Mouse (Mus musculus) MEL (cell line): ENCODE data around the gene Gm30191. TPM values are rescaled to one million over a fixed set of nuclear protein-coding genes. Genes with fewer than 3 reads are reported as not detected.

ENCODE experiments used
- DNase-seq: peaks from one replicate; pipeline ENCODE4 v3.0.0; 2011; ENCODE audit warnings: low read depth, low spot score
- H3K27ac ChIP-seq: 2 replicates; pipeline ENCODE4 v1.5.1; 2012; ENCODE audit warnings: low read depth, mild to moderate bottlenecking, control low read depth, low read length, moderate library complexity; ENCODE audit not compliant: control insufficient read depth
- H3K27me3 ChIP-seq, 2 experiments: fragments of 150-350 bp in 1 of 2; sonication (generic) in 1 of 2; 2 replicates each; pipeline ENCODE4 v1.6.1; 2012; ENCODE audit warnings: low read length in 2 of 2, mild to moderate bottlenecking in 2 of 2, improper control_type of control experiment in 1 of 2, moderate library complexity in 1 of 2; ENCODE audit not compliant: insufficient read depth in 2 of 2, control insufficient read depth in 1 of 2
- H3K36me3 ChIP-seq, 2 experiments: 2 replicates each; pipeline ENCODE4 v1.6.1; 2012 to 2014; ENCODE audit warnings: low read length in 2 of 2, improper control_type of control experiment in 1 of 2, inconsistent platforms in 1 of 2, mild to moderate bottlenecking in 1 of 2; ENCODE audit not compliant: insufficient read depth in 2 of 2, control insufficient read depth in 1 of 2
- H3K4me1 ChIP-seq, 2 experiments: fragments of 150-350 bp in 1 of 2; sonication (generic) in 1 of 2; 2 replicates each; pipeline ENCODE4 v1.6.1; 2012; ENCODE audit warnings: low read length in 2 of 2, improper control_type of control experiment in 1 of 2, mild to moderate bottlenecking in 1 of 2; ENCODE audit not compliant: insufficient read depth in 2 of 2, control insufficient read depth in 1 of 2
- H3K4me3 ChIP-seq, 2 experiments: fragments of 150-350 bp in 1 of 2; sonication (generic) in 1 of 2; 2 replicates each; pipeline ENCODE4 v1.5.1; 2012; ENCODE audit warnings: low read depth in 2 of 2, low read length in 2 of 2, mild to moderate bottlenecking in 2 of 2, moderate library complexity in 2 of 2, control low read depth in 1 of 2, improper control_type of control experiment in 1 of 2; ENCODE audit not compliant: control insufficient read depth in 1 of 2, insufficient read depth in 1 of 2
- H3K79me2 ChIP-seq: 2 replicates; pipeline ENCODE4 v1.6.1; 2012; ENCODE audit warnings: mild to moderate bottlenecking, low read length, moderate library complexity; ENCODE audit not compliant: control insufficient read depth, poor library complexity, insufficient read depth
- H3K9ac ChIP-seq: 2 replicates; pipeline ENCODE4 v1.6.1; 2012; ENCODE audit warnings: low read depth, mild to moderate bottlenecking, control low read depth, low read length, moderate library complexity; ENCODE audit not compliant: control insufficient read depth, poor library complexity, severe bottlenecking
- H3K9me3 ChIP-seq: fragments of 150-350 bp; sonication (generic); replicated peaks from 2 replicates; pipeline ENCODE4 v1.6.1; 2012; ENCODE audit warnings: mild to moderate bottlenecking, low read length, improper control_type of control experiment, moderate library complexity; ENCODE audit not compliant: insufficient read depth
- BHLHE40 ChIP-seq: IDR thresholded peaks from 2 replicates; pipeline ENCODE4 v1.6.1; 2012; ENCODE audit warnings: low read depth, mild to moderate bottlenecking, inconsistent platforms, low read length, improper control_type of control experiment, borderline replicate concordance
- CHD2 ChIP-seq: IDR thresholded peaks from 2 replicates; pipeline ENCODE4 v1.6.1; 2011; ENCODE audit warnings: low read length, improper control_type of control experiment
- CTCF ChIP-seq, 3 experiments: IDR thresholded peaks in 2 of 3; conservative IDR thresholded peaks in 1 of 3; 2 replicates each; pipeline ENCODE4 v1.5.1; 2011 to 2012; ENCODE audit warnings: low read length in 3 of 3, low read depth in 2 of 3, mild to moderate bottlenecking in 2 of 3, improper control_type of control experiment in 1 of 3, inconsistent platforms in 1 of 3, mixed read lengths in 1 of 3, moderate library complexity in 1 of 3; ENCODE audit not compliant: control insufficient read depth in 1 of 3, insufficient read depth in 1 of 3, poor library complexity in 1 of 3, severe bottlenecking in 1 of 3
- ELF1 ChIP-seq: IDR thresholded peaks from 2 replicates; pipeline ENCODE4 v1.6.1; 2014; ENCODE audit warnings: low read depth, mild to moderate bottlenecking, inconsistent platforms, low read length, improper control_type of control experiment, moderate library complexity
- ETS1 ChIP-seq: IDR thresholded peaks from 2 replicates; pipeline ENCODE4 v1.6.1; 2012; ENCODE audit warnings: low read depth, mild to moderate bottlenecking, inconsistent platforms, low read length, improper control_type of control experiment, moderate library complexity
- GATA1 ChIP-seq: IDR thresholded peaks from 2 replicates; pipeline ENCODE4 v1.6.1; 2011; ENCODE audit warnings: low read depth, low read length, improper control_type of control experiment
- HCFC1 ChIP-seq: IDR thresholded peaks from 2 replicates; pipeline ENCODE4 v1.6.1; 2012; ENCODE audit warnings: low read depth, mild to moderate bottlenecking, inconsistent platforms, low read length, improper control_type of control experiment, moderate library complexity
- JUND ChIP-seq: IDR thresholded peaks from 2 replicates; pipeline ENCODE4 v1.6.1; 2011; ENCODE audit warnings: low read depth, mild to moderate bottlenecking, improper control_type of control experiment, low read length
- KAT2A ChIP-seq: conservative IDR thresholded peaks from 2 replicates; pipeline ENCODE4 v1.6.1; 2012; ENCODE audit warnings: low read depth, low read length, improper control_type of control experiment, inconsistent platforms
- MAFK ChIP-seq: IDR thresholded peaks from 2 replicates; pipeline ENCODE4 v1.6.1; 2011; ENCODE audit warnings: low read depth, mild to moderate bottlenecking, low read length, improper control_type of control experiment, borderline replicate concordance
- MAX ChIP-seq: IDR thresholded peaks from 2 replicates; pipeline ENCODE4 v1.6.1; 2011; ENCODE audit warnings: low read length, improper control_type of control experiment
- MEF2A ChIP-seq: IDR thresholded peaks from 2 replicates; pipeline ENCODE4 v1.6.1; 2014; ENCODE audit warnings: low read depth, mild to moderate bottlenecking, inconsistent platforms, low read length, improper control_type of control experiment; ENCODE audit not compliant: poor library complexity, insufficient replicate concordance, severe bottlenecking; ENCODE audit errors: extremely low read depth
- MXI1 ChIP-seq: IDR thresholded peaks from 2 replicates; pipeline ENCODE4 v1.6.1; 2011; ENCODE audit warnings: mild to moderate bottlenecking, low read depth, low read length, improper control_type of control experiment
- MYB ChIP-seq: IDR thresholded peaks from 2 replicates; pipeline ENCODE4 v1.6.1; 2011; ENCODE audit warnings: mild to moderate bottlenecking, low read depth, low read length, improper control_type of control experiment
- MYC ChIP-seq: IDR thresholded peaks from 2 replicates; pipeline ENCODE4 v1.6.1; 2011; ENCODE audit warnings: low read depth, mild to moderate bottlenecking, low read length, improper control_type of control experiment, moderate library complexity
- NELFE ChIP-seq: IDR thresholded peaks from 2 replicates; pipeline ENCODE4 v1.6.1; 2011; ENCODE audit warnings: low read depth, low read length, improper control_type of control experiment
- POLR2A ChIP-seq, 2 experiments: IDR thresholded peaks; 2 replicates each; pipeline ENCODE4 v1.6.1; 2011 to 2012; ENCODE audit warnings: low read length in 2 of 2, mild to moderate bottlenecking in 2 of 2, control low read depth in 1 of 2, improper control_type of control experiment in 1 of 2, low read depth in 1 of 2, moderate library complexity in 1 of 2; ENCODE audit not compliant: control insufficient read depth in 1 of 2, insufficient read depth in 1 of 2, poor library complexity in 1 of 2
- POLR2AphosphoS2 ChIP-seq: IDR thresholded peaks from 2 replicates; pipeline ENCODE4 v1.6.1; 2011; ENCODE audit warnings: low read length, improper control_type of control experiment
- POLR2AphosphoS5 ChIP-seq: IDR thresholded peaks from 2 replicates; pipeline ENCODE4 v1.6.1; 2012; ENCODE audit warnings: low read depth, borderline replicate concordance, mild to moderate bottlenecking, inconsistent platforms, low read length, moderate library complexity, mixed read lengths
- RAD21 ChIP-seq: IDR thresholded peaks from 2 replicates; pipeline ENCODE4 v1.6.1; 2011; ENCODE audit warnings: mild to moderate bottlenecking, low read depth, low read length, improper control_type of control experiment
- SIN3A ChIP-seq: IDR thresholded peaks from 2 replicates; pipeline ENCODE4 v1.6.1; 2012; ENCODE audit warnings: low read length, improper control_type of control experiment, inconsistent platforms
- SMC3 ChIP-seq: IDR thresholded peaks from 2 replicates; pipeline ENCODE4 v1.6.1; 2011; ENCODE audit warnings: low read depth, low read length, improper control_type of control experiment
- TBP ChIP-seq: IDR thresholded peaks from 2 replicates; pipeline ENCODE4 v1.8.0; 2011; ENCODE audit warnings: low read depth, low read length, improper control_type of control experiment
- TCF12 ChIP-seq: IDR thresholded peaks from 2 replicates; pipeline ENCODE4 v1.6.1; 2014; ENCODE audit warnings: low read depth, mild to moderate bottlenecking, inconsistent platforms, low read length, improper control_type of control experiment, moderate library complexity
- UBTF ChIP-seq: IDR thresholded peaks from 2 replicates; pipeline ENCODE4 v1.6.1; 2012; ENCODE audit warnings: low read depth, mild to moderate bottlenecking, inconsistent platforms, low read length, improper control_type of control experiment, moderate library complexity, borderline replicate concordance; ENCODE audit not compliant: insufficient read depth
- USF2 ChIP-seq, 2 experiments: IDR thresholded peaks; 2 replicates each; pipeline ENCODE4 v1.6.1; 2011 to 2012; ENCODE audit warnings: improper control_type of control experiment in 2 of 2, low read length in 2 of 2, borderline replicate concordance in 1 of 2, inconsistent platforms in 1 of 2, low read depth in 1 of 2, mild to moderate bottlenecking in 1 of 2; ENCODE audit not compliant: insufficient read depth in 1 of 2
- ZC3H11A ChIP-seq: IDR thresholded peaks from 2 replicates; pipeline ENCODE4 v1.6.1; 2012; ENCODE audit warnings: low read depth, mild to moderate bottlenecking, inconsistent platforms, low read length, improper control_type of control experiment
- ZKSCAN1 ChIP-seq: IDR thresholded peaks from 2 replicates; pipeline ENCODE4 v1.6.1; 2012; ENCODE audit warnings: low read depth, mild to moderate bottlenecking, inconsistent platforms, low read length, improper control_type of control experiment, moderate library complexity
- polyA plus RNA-seq, 2 experiments: library from polyadenylated mRNA; stranded (reverse) in 1 of 2; unstranded in 1 of 2; fragments of >175 nt in 1 of 2; fragments of >200 nt in 1 of 2; gene quantifications; 2 replicates each; pipeline versions ENCODE4 v1.2.1 to v1.2.4; 2012; ENCODE audit warnings: low replicate concordance in 2 of 2, low read depth in 1 of 2; ENCODE audit not compliant: insufficient read length in 2 of 2, insufficient read depth in 1 of 2, missing spikeins in 1 of 2
- total RNA-seq: library from RNA; depleted of rRNA; stranded (reverse); fragments of 300-350 nt; gene quantifications from 2 replicates; pipeline ENCODE4 v1.2.3, GENCODE M21; 2012

The Gm30191 gene
- total and polyA plus RNA-seq, 3 experiments = not detected

- Histone ChIP-seq H3K4me3 (no peak within 1 kb of the TSS), H3K79me2 (no peaks in the 10 kb centered on the region), H3K27ac (no peak within 1 kb of the TSS), H3K9ac (no peak within 1 kb of the TSS), H3K4me1 (no peaks in the 10 kb centered on the region), H3K27me3 (peaks cover 0 to 2% of the 10 kb centered on the region in 2 experiments; a peak in 2 of 4 replicates), H3K36me3 (no peaks in the 10 kb centered on the region), H3K9me3 (no peaks in the 10 kb centered on the region)
- no peak for TF ChIP-seq BHLHE40
- TF ChIP-seq HCFC1 = no peak
- no peak for TF ChIP-seq UBTF
- TF ChIP-seq SIN3A = no peak
- no peak for TF ChIP-seq KAT2A
- no peak for TF ChIP-seq GATA1
- no peak for TF ChIP-seq POLR2AphosphoS2
- no peak for TF ChIP-seq POLR2AphosphoS5
- TF ChIP-seq ZC3H11A = no peak
- TF ChIP-seq TBP = no peak
- TF ChIP-seq ETS1 = no peak
- TF ChIP-seq ELF1 = no peak
- TF ChIP-seq ZKSCAN1 = no peak
- DNase-seq = no peak
Observed at GRCm38 (mm10) chr4:134202904-134203303, 43.8 kb upstream of the Gm30191 start, which contains the start of gene Gm7534. TSS of gene Gm7534 (minus strand) at chr4:134203004.

- Histone ChIP-seq H3K79me2 (no peaks in the 10 kb centered on the region), H3K4me1 (no peaks in the 10 kb centered on the region), H3K27ac (no peak overlapping the region), H3K27me3 (peaks cover 0 to 2% of the 10 kb centered on the region in 2 experiments; a peak in 2 of 4 replicates), H3K9me3 (no peaks in the 10 kb centered on the region), H3K36me3 (no peaks in the 10 kb centered on the region), H3K9ac (no peak overlapping the region), H3K4me3 (no peak overlapping the region)
- no peak for DNase-seq
- TF ChIP-seq USF2 (IDR thresholded peaks at IDR 0.05; ENCODE audit: borderline replicate concordance in 1 of 2, insufficient read depth in 1 of 2, low read depth in 1 of 2, low read length in 2 of 2) = no peak
- no peak for TF ChIP-seq MYC
- TF ChIP-seq JUND = no peak
- no peak for TF ChIP-seq CHD2
- no peak for TF ChIP-seq RAD21
- TF ChIP-seq SMC3 = no peak
- TF ChIP-seq MAX = no peak
- no peak for TF ChIP-seq HCFC1
- no peak for TF ChIP-seq NELFE
- no peak for TF ChIP-seq TCF12
- no peak for TF ChIP-seq POLR2A (IDR thresholded peaks at IDR 0.05; ENCODE audit: control insufficient read depth in 1 of 2, insufficient read depth in 1 of 2, low read depth in 1 of 2, low read length in 2 of 2, poor library complexity in 1 of 2)
- TF ChIP-seq MXI1 = no peak
- TF ChIP-seq MEF2A = no peak
- no peak for TF ChIP-seq MYB
- TF ChIP-seq MAFK = no peak
- no peak for TF ChIP-seq CTCF (IDR thresholded peaks at IDR 0.05 in 2 of 3, conservative IDR thresholded peaks at IDR 0.05 in 1 of 3; ENCODE audit: control insufficient read depth in 1 of 3, insufficient read depth in 1 of 3, low read depth in 2 of 3, low read length in 3 of 3, poor library complexity in 1 of 3, severe bottlenecking in 1 of 3)
- TF ChIP-seq UBTF = no peak
Observed at GRCm38 (mm10) chr4:134203340-134203896, 43.3 kb upstream of the Gm30191 start.
